Mouse (Mus musculus): ENCODE measurements around the gene Pxmp4.

DNA sequence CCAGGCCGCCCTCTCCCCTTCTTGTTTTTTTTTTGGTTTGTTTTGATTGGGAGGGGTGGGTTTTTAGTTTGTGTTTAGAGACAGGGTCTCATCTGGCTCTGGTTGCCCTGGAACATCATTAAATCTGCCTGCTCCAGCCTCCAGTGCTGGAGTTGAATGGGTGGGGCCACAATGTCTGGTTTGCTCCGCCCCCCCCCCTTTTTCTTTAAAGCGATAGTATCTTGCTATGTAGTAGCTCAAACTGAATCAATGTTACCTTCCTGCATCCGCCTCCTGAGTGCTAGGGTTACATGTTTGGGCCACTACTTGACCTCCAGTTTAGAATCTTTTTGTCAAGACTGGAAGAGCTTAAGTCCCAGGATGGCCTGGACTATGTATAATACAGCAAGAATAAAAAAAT, 32.2 kb downstream of the Pxmp4 start:
- no peak for TF ChIP-seq POLR2A (IDR thresholded peaks at IDR 0.05; ENCODE audit: borderline replicate concordance, extremely low read depth, low read depth, low read length)
- no peak for TF ChIP-seq CTCF (IDR thresholded peaks at IDR 0.05; ENCODE audit: insufficient read depth, low read length)

All from lung, adult 2 months (tissue).